In genomic region chr2:27743863-27744611, GRCm38 (mm10) we compare ENCODE assay signal across 13 mouse cellular contexts.
DNase-seq lines count a peak whose midpoint lies in the region; ATAC-seq and TF ChIP-seq lines count a peak whose summit lies in the region.
"Had no signal": no experiment of that assay in that cellular context is flagged by ENCODE, and none has a peak within 500 bp of the region (broad histone marks: within the 10 kb centered on the region; RNA-seq: fewer than 3 reads in every experiment).

No protein-coding gene starts in this region.

- H3K27me3 ChIP-seq in kidney, embryonic 15.5 days: peaks cover 27% of the 10 kb centered on the region
- no peaks in the 10 kb centered on the region; the same call in 1 of the 2 replicates for H3K27me3 ChIP-seq in midbrain, embryonic 10.5 days (ENCODE audit: low read depth, poor library complexity, severe bottlenecking)
- H3K27me3 ChIP-seq in midbrain, embryonic 14.5 days (ENCODE audit: control insufficient read depth, insufficient read depth, low read length): no peaks in the 10 kb centered on the region
- no peaks in the 10 kb centered on the region for H3K27me3 ChIP-seq in limb, embryonic 10.5 days (ENCODE audit: low read depth, poor library complexity, severe bottlenecking)
- H3K27me3 ChIP-seq in stomach, postnatal 0 days (ENCODE audit: control insufficient read depth, insufficient read depth, low read length): no peaks in the 10 kb centered on the region
- no peaks in the 10 kb centered on the region for H3K27me3 ChIP-seq in cerebellum, adult 2 months (ENCODE audit: control insufficient read depth, insufficient read depth, low read length)
- H3K27me3 ChIP-seq: midbrain, embryonic 15.5 days had no signal

- 82% methylated on average over 7 of the region's 7 CpGs for WGBS in kidney, embryonic 15.5 days
- WGBS in midbrain, embryonic 10.5 days: 89% methylated on average over 7 of the region's 7 CpGs
- WGBS in midbrain, embryonic 14.5 days: 93% methylated on average over 7 of the region's 7 CpGs
- 90% methylated on average over 7 of the region's 7 CpGs for WGBS in limb, embryonic 10.5 days
- WGBS in stomach, postnatal 0 days: 66% methylated on average over 7 of the region's 7 CpGs
- 94% methylated on average over 7 of the region's 7 CpGs for WGBS in cerebellum, adult 2 months

- no peak overlapping the region for H3K9ac ChIP-seq in kidney, embryonic 15.5 days
- no peak overlapping the region for H3K9ac ChIP-seq in midbrain, embryonic 14.5 days (replicated peaks; ENCODE audit: low read length)
- H3K9ac ChIP-seq in stomach, postnatal 0 days (ENCODE audit: low read length): no peak overlapping the region
- H3K9ac ChIP-seq: liver, embryonic 14.5 days; midbrain, embryonic 15.5 days had no signal

- H3K9me3 ChIP-seq in kidney, embryonic 15.5 days (replicated peaks): no peaks in the 10 kb centered on the region
- H3K9me3 ChIP-seq in midbrain, embryonic 10.5 days (replicated peaks): no peaks in the 10 kb centered on the region
- no peaks in the 10 kb centered on the region for H3K9me3 ChIP-seq in midbrain, embryonic 14.5 days (ENCODE audit: control insufficient read depth, low read length)
- no peaks in the 10 kb centered on the region for H3K9me3 ChIP-seq in limb, embryonic 10.5 days (replicated peaks)
- no peaks in the 10 kb centered on the region for H3K9me3 ChIP-seq in stomach, postnatal 0 days (ENCODE audit: control insufficient read depth, low read length)
- H3K9me3 ChIP-seq: midbrain, embryonic 15.5 days had no signal

- H3K36me3 ChIP-seq in kidney, embryonic 15.5 days: peaks cover 44% of the 10 kb centered on the region
- H3K36me3 ChIP-seq in midbrain, embryonic 10.5 days: peaks cover 66% of the 10 kb centered on the region
- H3K36me3 ChIP-seq in midbrain, embryonic 14.5 days (ENCODE audit: control insufficient read depth, insufficient read depth, low read length): peaks cover 4% of the 10 kb centered on the region; the same call in 1 of the 2 replicates
- peaks cover 71% of the 10 kb centered on the region for H3K36me3 ChIP-seq in limb, embryonic 10.5 days
- peaks cover 22% of the 10 kb centered on the region for H3K36me3 ChIP-seq in stomach, postnatal 0 days (ENCODE audit: control insufficient read depth, insufficient read depth, low read length)
- H3K36me3 ChIP-seq: midbrain, embryonic 15.5 days had no signal

- peaks cover 69% of the 10 kb centered on the region for H3K4me1 ChIP-seq in kidney, embryonic 15.5 days
- H3K4me1 ChIP-seq in midbrain, embryonic 10.5 days: peaks cover 61% of the 10 kb centered on the region
- H3K4me1 ChIP-seq in midbrain, embryonic 14.5 days (ENCODE audit: control insufficient read depth, insufficient read depth, low read length): peaks cover 44% of the 10 kb centered on the region
- peaks cover 57% of the 10 kb centered on the region for H3K4me1 ChIP-seq in limb, embryonic 10.5 days
- H3K4me1 ChIP-seq in stomach, postnatal 0 days (replicated peaks; ENCODE audit: control insufficient read depth, insufficient read depth): peaks cover 34% of the 10 kb centered on the region
- H3K4me1 ChIP-seq in cerebellum, adult 2 months (ENCODE audit: control insufficient read depth, insufficient read depth, low read length): peaks cover 26% of the 10 kb centered on the region

- peak overlapping the region; percentile 86 for H3K27ac ChIP-seq in kidney, embryonic 15.5 days
- 0 out of 2 replicates have a peak overlapping the region, but pooled peaks have one; percentile 28 for H3K27ac ChIP-seq in midbrain, embryonic 10.5 days (replicated peaks)
- no peak overlapping the region for H3K27ac ChIP-seq in midbrain, embryonic 14.5 days (replicated peaks; ENCODE audit: low read depth, low read length)
- 0 out of 2 replicates have a peak overlapping the region, but pooled peaks have one; percentile 50 for H3K27ac ChIP-seq in limb, embryonic 10.5 days
- peak overlapping the region; percentile 85 for H3K27ac ChIP-seq in stomach, postnatal 0 days (replicated peaks)
- H3K27ac ChIP-seq in cerebellum, adult 2 months (ENCODE audit: insufficient read depth, low read length): no peak overlapping the region
- H3K27ac ChIP-seq: liver, embryonic 14.5 days; midbrain, embryonic 15.5 days had no signal

- ATAC-seq in kidney, embryonic 15.5 days (replicated peaks; ENCODE audit: low FRiP score): no peak
- no peak for ATAC-seq in midbrain, embryonic 14.5 days (ENCODE audit: low FRiP score, low TSS enrichment)
- no peak for ATAC-seq in stomach, postnatal 0 days (ENCODE audit: low FRiP score, low TSS enrichment)
- ATAC-seq: forebrain, embryonic 16.5 days; inflammation-experienced regulatory T-cells, adult 6 months; midbrain, embryonic 15.5 days had no signal

- DNase-seq in kidney, adult 18-20 months: no peak
- DNase-seq in midbrain, embryonic 10.5 days (ENCODE audit: low spot score): no peak
- DNase-seq in midbrain, embryonic 14.5 days: no peak
- DNase-seq in limb, embryonic 10.5 days (ENCODE audit: low spot score): no peak
- no peak for DNase-seq in stomach, postnatal 0 days (ENCODE audit: low spot score)
- DNase-seq in cerebellum, adult 2 months: no peak
- DNase-seq: cerebellum, adult 9-11 months; gastrocnemius, postnatal 36 days had no signal

- no peak for TF ChIP-seq POLR2A in cerebellum, adult 2 months (IDR thresholded peaks at IDR 0.05; ENCODE audit: borderline replicate concordance, insufficient read depth, low read length)

- H3K4me2 ChIP-seq in kidney, embryonic 15.5 days: no peak overlapping the region
- H3K4me2 ChIP-seq in midbrain, embryonic 14.5 days (ENCODE audit: low read length): no peak overlapping the region
- no peak overlapping the region for H3K4me2 ChIP-seq in stomach, postnatal 0 days (replicated peaks; ENCODE audit: low read depth)
- H3K4me2 ChIP-seq: midbrain, embryonic 15.5 days had no signal

- TF ChIP-seq CTCF in stomach, postnatal 0 days (IDR thresholded peaks at IDR 0.05; ENCODE audit: low read depth): peak; percentile 9; the same call in 1 of the 2 replicates
- TF ChIP-seq CTCF in cerebellum, adult 2 months (IDR thresholded peaks at IDR 0.05; ENCODE audit: borderline replicate concordance, insufficient read depth, low read depth, low read length): no peak

- H3K4me3 ChIP-seq in kidney, embryonic 15.5 days (replicated peaks): no peak overlapping the region
- no peak overlapping the region for H3K4me3 ChIP-seq in midbrain, embryonic 10.5 days
- no peak overlapping the region for H3K4me3 ChIP-seq in midbrain, embryonic 14.5 days (replicated peaks; ENCODE audit: low read depth, low read length)
- H3K4me3 ChIP-seq in limb, embryonic 10.5 days: no peak overlapping the region
- no peak overlapping the region for H3K4me3 ChIP-seq in stomach, postnatal 0 days (ENCODE audit: low read depth, low read length)
- H3K4me3 ChIP-seq in cerebellum, adult 2 months (replicated peaks; ENCODE audit: insufficient read depth, low read depth, low read length): no peak overlapping the region
- H3K4me3 ChIP-seq: midbrain, embryonic 15.5 days had no signal

- no peak for TF ChIP-seq EP300 in stomach, postnatal 0 days (optimal IDR thresholded peaks at IDR 0.05)

Comparison
In these comparisons a context has a peak if more than half of its experiments do, and no peak if none do; other contexts are left out.
1. H3K27ac ChIP-seq: peak in kidney, embryonic 15.5 days (single experiment), midbrain, embryonic 10.5 days (single experiment), limb, embryonic 10.5 days (single experiment) and stomach, postnatal 0 days (single experiment); none in midbrain, embryonic 14.5 days (single experiment) and cerebellum, adult 2 months (single experiment).